Mouse (Mus musculus) skeletal muscle tissue, adult 2 months (tissue): ENCODE measurements around the gene Fto.
A peak's percentile ranks its signal among the peaks of the same experiment; 100 is the strongest.

Source experiments
- DNase-seq: peaks from one replicate; pipeline ENCODE4 v3.0.0-alpha.2; 2012; ENCODE audit warnings: low read depth, low spot score

The Fto gene

DNA sequence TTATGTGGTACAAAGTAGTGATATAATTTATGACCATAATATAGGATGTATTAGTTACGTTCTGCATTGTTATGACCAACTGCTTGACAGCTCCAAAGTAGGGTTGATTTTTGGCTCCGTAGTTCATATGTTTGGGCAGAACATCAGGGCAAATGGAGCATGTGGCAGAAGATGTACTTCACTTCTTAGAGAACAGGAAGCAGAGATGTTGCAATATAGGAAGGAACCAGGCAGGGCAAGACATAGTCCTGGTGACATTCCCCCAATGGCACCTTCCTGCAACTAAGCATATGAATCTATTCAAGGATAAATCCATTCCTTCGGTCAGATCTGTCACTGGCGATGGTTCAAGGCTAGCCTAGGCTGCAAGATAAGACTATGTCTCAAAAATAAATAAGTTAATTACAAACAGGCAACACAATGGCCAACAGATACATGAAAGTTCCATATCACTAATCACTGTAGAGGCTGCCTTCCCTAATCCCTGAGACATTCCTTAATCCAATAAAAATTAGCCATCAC lies 44.2 kb downstream of the Fto start:
- no peak for DNase-seq

- DNase-seq: no peak
These were observed 44.7 kb downstream of the Fto start for GRCm38 (mm10) chr8:91358016-91358415.

GRCm38 (mm10) chr8:91359511-91359910 lies 46.2 kb downstream of the Fto start:
- no peak for DNase-seq

GRCm38 (mm10) chr8:91360644-91361357 lies 47.5 kb downstream of the Fto start:
- DNase-seq: no peak

DNA sequence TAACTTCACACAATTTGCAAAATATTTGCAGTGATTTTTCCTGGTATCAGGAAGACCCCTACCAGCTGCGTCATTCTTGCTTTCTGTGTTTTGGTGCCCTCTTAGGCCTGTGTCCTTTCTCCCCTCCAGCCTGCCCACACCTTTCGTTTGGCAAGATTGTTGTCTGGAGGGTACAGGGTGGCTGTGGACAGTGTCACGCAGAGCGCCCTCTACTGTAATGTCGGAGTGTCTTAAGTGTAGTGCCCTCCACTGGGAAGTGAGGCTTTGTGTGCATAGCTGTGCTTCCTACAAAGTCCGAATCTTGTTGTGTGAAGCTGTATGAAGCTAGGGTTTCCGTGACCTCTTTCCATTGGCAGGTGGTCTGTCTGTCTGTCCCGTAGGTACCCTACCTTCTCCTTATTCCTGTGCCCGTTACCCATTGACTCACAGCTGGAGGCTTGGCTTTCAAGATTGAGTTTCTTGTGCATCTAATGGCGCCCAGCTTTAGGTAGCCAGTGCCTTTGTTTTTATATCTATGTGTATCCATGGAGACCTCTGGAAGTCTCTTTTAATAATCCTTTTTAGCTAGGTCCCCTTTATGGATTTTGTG lies 50.0 kb downstream of the Fto start:
- DNase-seq: no peak

DNA sequence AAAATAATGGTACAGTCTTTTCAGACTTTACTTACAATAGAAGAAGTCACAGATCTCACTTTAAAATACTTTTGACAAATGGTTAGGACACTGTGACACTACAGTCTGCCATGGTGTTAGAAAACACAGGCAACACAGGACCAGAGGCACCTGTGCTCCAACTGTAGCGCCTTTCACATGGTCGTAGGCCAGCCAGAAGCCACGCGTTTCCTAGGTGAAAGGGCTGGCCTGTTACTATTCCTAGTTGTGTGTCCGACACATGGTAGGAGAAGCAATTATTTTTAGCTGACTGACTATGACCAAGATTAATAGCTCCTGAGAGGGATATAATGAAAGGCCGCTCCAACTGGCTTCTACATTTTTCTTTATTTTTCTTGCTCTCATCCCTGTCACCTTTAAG lies 50.9 kb downstream of the Fto start:
- peak; percentile 68 for DNase-seq

DNA sequence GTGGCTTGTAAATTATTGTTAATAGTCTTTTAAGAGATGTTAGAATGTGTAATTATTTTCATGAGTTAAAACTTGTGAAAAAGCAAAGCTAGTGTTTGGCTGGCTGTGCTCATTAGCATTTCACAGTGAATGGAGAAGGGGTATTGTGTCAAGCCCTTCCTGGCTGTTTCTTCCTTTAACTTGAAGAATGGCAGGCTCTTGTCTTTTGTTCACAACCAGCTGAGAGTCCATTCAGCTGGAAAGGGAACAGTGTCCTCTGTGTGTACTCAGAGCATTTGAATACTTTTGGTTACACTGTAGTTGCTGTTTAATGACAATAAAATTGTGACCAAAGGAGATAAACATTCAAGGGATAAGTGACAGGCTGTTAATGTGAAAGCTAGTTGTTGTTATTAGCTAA lies 52.5 kb downstream of the Fto start:
- no peak for DNase-seq

DNA sequence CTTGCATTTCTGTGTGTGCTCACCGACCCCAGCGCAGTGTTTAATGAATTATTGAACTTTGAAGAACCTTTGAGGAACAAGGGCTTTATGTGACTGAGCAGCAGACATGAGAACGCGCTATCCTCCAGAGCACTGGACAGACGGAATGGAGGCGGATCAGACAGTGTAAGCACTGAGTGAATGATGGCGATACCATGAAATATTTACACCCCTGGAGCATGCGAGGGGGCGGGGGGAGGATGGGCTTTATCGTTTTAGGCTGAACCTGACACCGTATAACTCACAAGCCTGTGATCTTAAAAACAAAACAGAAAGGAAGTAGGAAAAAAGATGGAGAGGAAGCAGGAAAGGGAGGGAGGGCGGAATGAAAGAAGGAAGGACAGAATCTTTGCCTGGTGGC lies 57.6 kb downstream of the Fto start:
- no peak for DNase-seq

GRCm38 (mm10) chr8:91371995-91372394 lies 58.7 kb downstream of the Fto start:
- no peak for DNase-seq

DNA sequence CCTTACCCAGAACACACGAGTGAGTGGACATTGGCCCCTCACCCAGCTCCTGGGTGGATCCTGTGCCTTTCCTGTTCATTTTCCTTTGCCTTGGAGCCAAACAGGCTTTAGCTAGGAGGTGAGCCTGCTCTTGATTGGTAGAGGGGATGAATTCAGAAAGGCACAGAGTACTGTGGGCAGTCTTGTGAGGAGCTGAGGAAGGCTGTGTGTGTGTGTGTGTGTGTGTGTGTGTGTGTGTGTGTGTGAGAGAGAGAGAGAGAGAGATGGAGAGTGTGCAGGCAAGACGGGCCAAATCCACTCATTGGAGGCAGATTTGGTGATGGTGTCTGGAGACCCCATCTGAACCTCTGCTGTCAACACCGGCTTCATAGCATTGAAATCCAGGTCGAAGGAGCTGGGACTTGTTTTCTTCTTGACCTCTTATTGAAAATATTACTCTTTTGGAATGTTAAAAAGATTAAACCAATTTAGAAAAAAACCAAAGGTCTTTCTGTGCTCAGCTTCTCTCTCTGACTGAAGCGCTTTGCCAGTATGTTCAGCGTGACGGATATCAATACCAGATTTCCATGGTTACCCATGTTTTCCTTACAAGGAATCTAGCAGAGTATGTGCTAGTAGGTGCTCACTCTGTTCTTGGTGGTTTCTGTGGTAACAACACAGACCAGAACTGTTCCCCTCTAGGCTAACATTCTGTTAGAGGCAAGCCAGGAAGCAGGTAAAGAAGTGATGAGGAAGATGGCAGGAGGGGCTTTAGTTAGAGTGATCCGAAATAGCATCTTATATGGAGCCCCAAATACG lies 59.7 kb downstream of the Fto start:
- DNase-seq: no peak

GRCm38 (mm10) chr8:91375054-91375938 lies 62.0 kb downstream of the Fto start:
- no peak for DNase-seq

DNA sequence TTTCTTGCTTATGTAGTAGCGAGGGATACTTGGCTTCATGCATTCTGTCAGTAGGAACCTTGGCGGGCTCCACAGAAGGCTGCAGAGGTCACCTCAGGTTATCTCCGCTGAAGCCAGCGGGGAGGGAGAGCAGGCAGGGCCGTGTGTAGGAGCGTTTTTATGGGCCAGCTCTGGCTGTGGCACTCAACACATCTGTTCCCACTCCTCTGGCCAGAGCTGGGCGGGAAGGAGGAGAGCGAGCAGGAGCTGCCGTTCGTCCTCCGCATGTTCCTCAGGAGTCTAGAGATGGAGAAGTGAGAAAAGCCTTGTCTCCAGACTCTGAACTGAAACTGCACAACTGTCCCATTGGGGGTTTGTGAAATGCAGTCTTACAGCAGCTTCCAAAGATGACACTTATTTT lies 63.5 kb downstream of the Fto start:
- DNase-seq: peak; percentile 89

DNA sequence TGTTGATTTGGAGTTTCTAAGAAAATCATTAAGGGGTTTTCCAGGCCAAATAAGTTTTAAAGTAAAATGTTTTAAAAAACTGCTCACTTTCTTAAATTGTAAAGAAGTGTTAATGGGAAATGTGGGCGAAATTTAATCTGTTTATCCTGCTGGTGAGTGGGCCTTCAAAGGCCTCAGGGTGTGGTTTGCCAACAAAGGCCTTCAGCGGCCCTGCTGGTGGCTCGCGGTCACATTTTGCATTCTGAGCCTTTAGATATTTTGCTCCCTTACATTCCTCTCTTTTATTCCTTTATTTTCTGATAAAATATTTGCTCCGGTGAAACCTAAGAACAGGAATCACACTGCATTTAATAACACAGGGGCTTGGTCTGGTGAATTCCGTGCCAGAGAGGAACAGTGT lies 64.0 kb downstream of the Fto start:
- no peak for DNase-seq

DNA sequence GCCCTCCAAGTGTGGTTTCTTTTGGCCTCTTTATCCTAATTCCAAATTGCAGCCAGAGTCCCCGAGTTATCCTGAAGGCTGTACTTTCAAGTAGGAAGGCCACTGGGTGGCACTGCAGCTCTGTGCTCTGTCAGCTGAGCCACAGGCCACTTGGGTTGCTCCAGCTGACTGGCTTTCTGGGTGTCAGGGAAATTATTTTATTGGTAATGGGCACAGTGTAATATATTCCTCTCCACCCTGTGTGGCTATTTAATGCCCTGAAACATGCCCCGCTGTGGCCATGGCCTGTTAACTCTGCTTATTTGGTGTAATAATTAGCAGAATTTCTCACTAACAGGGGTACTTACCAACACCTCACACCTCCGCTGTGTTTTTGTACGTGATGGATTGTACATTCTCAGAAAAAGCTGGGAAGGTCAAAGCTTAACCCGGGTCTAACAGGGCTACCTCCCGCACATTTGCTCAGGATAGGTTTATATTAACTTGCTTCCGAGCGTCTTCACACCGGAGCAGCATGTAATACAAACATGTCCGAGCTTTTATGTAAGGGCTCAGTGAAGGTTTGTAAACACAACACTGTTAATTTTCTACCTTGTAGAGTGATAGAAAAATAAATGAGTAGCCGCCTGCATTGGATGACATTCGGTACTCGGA lies 65.6 kb downstream of the Fto start:
- peak; percentile 66 for DNase-seq

DNA sequence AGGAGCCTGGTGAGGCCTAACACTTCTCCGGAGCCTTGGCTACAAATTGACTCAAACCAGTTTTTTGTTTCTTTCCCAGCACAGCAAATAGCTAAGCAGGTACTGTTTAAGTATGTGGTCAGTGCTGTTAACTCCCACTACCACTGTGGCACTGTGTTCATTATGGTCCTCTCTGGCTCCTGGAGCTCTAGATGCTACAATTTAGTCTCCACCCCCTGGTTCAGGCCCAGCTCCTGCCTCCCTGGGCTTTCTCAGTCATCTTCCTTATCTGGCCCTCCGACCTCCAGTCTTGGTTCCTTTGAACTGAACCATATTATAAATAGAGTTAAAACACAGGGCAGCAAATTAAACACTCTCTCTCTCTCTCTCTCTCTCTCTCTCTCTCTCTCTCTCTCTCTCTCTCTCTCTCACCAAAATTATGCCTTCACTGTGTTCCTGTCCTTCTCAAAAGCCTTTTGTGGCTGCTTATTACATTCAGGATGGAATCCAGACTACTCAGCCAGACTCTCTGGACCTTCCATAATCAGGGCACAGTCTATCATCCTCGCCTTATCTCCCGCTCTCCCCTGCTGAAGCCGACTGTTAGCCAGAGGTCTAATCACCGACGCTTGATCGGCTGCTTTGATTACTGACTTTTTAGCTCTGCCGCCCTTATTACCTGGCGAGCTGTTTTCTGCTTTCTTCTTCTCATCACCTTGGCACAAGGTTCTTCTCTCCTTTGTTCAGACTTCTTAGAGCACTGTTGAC lies 67.6 kb downstream of the Fto start:
- DNase-seq: no peak

- DNase-seq: no peak
These were observed 68.3 kb downstream of the Fto start for GRCm38 (mm10) chr8:91381543-91382106.

GRCm38 (mm10) chr8:91383210-91383609 lies 69.9 kb downstream of the Fto start:
- no peak for DNase-seq

DNA sequence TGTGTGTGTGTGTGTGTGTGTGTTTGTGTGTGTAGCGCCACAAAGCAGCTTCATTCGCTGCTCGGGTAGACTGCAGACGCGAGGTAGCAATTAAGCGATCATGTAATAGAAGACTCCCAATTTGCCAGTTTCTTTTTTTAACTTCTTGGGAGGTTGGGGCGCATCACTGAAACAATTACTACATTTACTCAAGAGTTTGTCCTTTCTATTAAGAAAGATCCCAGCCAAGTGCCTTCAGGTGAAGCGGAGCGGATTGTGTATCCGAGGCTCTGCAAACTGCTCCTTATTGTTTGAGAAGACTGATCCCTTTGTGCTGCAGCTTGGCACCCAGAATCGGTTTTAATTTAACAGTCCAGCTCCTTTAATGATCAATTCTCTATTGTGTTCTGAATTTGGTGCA lies 70.5 kb downstream of the Fto start:
- no peak for DNase-seq

GRCm38 (mm10) chr8:91384389-91384788 lies 71.1 kb downstream of the Fto start:
- DNase-seq: no peak

DNA sequence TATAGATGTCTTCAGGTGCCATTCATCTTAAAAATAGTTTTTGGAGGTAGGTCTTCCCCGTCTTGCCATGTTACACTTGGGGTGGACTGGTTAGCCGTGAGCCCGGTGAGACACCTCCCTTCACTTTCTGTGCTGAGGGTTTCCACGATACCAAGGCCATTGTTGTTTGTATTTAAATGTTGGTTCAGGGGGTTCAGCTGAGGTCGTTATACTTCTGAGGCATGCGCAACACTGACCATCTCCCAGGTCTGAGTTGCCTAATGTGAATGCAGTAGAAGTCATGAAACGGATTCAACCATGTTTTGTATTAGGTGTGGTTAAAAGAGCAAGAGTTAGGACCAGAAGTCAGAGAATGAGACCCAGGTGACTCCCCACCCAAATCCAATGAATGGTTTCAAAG lies 72.5 kb downstream of the Fto start:
- no peak for DNase-seq
